Mouse (Mus musculus): ENCODE data around the gene Uba7.

Gene Uba7

DNA sequence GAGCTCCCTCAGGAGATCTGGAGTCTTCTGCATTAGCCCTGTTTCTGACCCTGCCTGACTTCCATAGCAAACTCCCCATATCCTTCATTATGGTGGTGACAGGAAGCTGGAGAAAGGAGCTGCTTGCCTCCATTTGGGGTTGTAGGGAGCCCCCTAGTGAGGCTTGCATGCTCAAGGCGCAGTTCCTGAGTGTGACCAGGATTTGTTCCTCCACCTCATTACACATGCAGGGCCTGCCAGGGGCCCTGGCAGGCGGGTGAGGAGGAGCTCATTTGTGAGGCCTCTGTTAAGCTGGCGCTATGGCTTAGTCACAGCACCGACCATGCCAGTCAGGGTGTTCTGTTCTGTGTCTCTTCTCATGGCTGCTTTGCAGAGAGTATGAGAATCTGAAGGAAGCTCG lies 13.4 kb upstream of the Uba7 start:
- peak; percentile 62 to 73 for DNase-seq (ENCODE audit: low spot score in 2 of 2)

DNA sequence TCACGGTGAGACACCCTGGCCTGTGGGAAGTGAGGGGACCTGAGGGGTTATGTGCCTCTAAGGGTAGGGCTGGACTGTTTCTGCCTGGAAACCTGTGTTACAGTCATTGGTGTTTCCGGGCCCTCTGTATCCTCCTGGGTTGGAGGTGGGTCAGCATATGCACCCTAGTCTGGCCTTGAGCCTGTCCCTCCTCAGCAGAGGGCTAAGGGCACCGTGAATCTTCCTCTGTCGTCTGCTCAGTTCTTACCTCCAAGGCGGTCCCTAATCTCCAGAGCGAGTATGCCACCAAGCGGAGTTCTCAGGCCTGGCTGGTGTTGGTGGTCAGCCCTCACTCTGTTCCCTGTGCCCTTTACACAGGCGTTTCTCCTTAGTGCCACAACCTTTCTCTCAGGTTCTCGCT lies 12.4 kb upstream of the Uba7 start:
- DNase-seq (ENCODE audit: low spot score in 2 of 2), result no peak

DNA sequence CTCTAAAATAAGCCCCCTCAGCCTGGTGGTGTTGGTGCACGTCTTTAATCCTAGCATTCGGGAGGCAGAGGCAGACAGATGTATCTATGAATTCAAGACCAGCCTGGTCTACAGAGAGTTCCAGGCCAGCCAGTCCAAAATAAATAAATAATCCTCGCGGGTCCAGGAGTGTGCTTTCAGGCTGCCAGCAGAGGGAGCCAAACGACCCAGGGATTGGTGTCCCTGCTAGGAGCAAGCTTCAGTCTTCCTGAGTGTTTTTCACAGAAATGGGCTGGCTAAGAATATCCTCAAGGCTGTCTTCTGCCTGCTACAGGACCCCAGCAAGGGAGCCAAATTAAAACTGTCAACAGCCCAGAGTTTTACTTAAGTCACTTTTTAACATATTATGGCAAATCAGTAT lies 11.6 kb upstream of the Uba7 start:
- peak in 1 of 2 experiments; percentile 66 for DNase-seq (ENCODE audit: low spot score in 2 of 2)

DNA sequence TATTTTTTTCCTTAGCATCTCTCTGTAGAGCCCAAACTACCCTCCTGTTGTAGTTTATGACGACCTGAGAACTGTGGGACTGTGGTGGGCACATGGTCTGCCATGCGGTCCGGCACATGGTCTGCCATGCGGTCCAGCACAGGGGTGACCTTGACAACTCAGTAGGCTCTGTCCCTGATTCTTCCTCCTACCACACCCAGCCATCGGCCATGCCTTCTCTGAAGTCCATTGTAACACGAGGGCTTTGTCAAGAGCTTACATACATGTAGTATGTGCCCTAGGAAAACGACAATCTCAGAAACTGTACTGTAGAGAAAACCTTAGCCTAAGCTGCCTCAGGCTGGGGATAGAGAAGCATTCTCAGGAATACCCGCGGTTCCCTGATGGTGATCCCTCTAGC lies 10.6 kb upstream of the Uba7 start:
- no peak for DNase-seq (ENCODE audit: low spot score in 2 of 2)

DNA sequence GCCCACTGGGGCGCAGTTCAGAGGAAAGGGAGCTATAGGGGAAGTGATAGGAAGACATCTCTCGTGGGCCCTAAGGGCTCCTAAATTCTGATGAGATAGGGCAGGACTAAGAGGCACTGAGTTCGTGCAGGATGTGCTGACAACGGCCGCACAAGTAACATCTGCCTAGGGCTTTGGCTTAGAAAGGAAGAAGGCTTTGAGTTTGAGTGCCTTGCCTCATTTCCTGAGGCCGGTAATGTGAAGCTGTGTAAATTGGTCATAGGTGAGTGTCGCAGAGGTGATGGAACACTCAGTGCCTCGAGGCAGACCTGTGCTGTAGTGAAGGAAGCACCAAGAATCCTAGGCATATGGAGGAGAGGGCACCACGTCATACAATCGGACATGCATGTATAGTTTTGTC lies 8.6 kb upstream of the Uba7 start:
- DNase-seq (ENCODE audit: low spot score in 2 of 2), result no peak

DNA sequence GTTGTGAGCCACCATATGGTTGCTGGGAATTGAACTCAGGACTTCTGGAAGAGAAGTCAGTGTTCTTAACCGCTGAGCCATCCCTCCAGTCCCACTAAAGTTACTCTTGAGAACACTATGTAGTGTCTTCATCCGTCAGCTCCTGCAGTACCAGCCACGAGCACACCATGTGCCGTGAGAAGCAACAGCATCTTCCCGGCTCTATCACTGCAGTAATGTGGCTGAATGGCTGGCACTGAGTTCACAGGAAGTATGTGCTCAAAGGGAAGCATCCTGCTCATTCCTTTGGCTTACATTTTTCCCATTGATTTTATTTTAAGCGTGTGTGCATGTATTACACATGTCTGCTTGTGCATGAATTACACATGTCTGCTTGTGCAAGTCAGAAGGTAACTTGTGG lies 7.9 kb upstream of the Uba7 start:
- no peak for DNase-seq (ENCODE audit: low spot score in 2 of 2)

DNA sequence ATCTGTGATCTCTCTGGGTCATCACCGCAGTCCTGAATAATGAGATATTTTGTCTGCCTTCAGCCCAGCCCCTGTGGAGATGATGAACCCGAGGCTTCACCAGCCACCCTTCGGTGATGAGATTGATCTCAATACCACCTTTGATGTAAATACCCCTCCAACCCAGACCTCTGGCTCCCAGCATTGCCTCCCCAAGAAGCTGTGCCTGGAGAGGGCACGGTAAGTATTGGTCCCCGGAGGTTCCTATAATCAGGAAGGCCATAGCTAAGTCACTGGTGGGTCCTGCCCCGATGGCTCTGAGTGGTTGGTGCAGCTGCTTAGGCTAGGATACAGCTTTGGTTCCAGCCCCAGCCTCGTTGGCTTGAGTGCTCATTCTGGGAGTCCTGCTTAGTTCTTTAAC lies 6.8 kb upstream of the Uba7 start:
- DNase-seq (ENCODE audit: low spot score in 2 of 2), result no peak

DNA sequence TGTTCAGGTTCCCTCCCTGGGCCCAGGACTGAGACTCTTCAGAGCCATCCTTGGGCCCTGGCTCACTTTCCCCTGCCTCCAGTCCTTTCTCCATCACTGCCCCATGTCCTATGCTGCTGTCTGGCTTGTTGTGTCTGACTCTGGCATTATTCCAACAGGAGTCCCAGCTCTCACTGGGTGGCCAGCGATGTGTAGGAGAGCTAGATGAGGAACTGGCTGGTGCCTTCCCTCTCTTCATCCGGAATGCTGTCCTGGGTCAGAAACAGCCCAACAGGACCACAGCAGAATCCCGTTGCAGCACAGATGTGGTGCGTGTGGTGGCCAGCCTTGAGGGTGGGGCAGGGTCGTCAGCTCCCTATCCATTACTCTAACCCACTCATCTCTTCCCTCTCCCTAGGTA lies 5.0 kb upstream of the Uba7 start:
- no peak for DNase-seq (ENCODE audit: low spot score in 2 of 2)

DNA sequence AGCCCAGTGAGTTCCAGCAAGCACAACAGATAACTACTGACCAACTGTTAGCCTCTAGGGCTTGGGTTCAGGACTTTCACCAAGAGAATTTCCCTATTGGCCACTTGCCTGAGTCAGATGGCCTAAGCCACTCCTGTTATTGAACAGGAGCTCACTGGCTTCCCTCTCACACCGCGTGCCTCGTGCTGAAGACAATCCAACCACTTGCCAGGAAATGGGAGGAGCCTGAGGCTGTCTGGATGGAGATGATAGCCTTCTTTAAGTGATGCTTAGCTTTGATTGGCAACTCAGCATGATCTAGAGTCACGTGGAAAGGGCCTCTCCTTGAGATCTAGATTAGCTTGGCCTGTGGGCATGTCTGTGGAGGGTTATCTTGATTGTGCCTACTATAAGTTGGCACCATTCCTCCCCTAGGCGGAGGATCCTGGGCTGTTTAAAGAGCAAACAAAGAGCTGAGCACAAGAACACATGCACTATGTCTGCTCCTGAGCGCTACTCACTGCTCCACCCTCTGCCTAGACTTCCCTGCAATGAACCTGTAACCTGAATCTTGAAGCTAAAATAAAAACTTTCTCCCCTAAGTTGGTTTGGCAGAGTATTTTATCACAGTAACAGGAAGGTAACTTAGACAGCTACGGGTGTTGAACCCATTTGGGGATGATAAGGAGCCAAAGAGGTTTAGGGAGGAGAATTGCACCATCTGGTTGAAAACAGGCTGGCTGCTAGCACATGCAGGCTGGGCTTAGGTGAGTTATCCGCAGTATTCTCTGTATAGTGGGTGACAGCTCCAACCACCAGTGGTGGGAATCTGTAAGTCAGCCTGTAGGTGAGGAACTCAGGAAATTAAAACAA lies 3.4 kb upstream of the Uba7 start:
- DNase-seq (ENCODE audit: low spot score in 2 of 2), result no peak

DNA sequence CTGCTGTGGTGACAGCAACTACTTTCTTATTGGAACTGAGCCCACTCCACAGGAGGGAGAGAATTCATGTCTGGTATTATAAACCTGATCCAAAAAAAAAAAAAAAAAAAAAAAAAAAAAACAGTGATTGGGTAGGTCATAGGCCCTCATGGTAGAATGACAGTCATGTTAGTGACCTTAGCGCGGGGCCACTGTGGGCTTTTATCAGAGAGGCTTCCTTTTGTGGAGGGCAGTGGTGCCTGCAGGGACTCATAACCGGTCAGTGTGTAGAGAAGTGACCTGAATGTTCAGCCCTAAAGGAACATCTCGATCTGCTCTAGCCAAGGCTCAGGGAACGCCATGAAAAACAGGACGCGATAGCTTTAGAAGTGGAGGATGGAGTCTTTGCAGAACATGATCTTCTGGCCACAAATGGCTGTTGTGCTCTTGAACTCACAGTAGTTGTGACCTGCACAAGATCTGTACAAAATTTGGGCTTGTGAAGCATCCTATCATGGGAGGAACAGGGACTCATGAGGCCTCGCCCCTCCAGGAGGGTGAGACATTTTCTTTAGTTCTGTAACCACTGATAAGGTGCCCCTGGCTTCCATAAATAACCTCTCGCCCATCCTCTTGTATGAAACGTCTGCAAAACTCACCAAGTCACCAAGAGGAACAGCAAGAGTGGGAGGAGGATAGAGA lies 674 bp upstream of the Uba7 start:
- no peak for DNase-seq (ENCODE audit: low spot score in 2 of 2)

DNA sequence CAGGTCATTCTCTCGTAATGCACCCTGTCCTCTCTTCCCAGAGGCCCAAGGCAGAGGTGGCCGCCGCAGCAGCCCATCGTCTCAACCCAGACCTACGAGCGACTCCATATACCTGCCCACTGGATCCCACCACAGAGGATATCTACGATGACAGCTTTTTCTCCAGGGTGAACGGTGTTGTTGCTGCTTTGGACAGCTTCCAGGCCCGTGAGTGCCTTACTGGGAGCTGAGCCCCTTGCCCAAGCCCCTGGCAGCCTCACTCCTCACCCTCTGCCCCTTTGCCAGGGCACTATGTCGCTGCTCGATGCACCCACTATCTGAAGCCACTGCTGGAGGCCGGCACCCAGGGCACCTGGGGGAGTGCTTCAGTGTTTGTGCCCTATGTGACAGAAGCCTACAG lies 3.5 kb downstream of the Uba7 start:
- no peak for DNase-seq (ENCODE audit: low spot score in 2 of 2)

DNA sequence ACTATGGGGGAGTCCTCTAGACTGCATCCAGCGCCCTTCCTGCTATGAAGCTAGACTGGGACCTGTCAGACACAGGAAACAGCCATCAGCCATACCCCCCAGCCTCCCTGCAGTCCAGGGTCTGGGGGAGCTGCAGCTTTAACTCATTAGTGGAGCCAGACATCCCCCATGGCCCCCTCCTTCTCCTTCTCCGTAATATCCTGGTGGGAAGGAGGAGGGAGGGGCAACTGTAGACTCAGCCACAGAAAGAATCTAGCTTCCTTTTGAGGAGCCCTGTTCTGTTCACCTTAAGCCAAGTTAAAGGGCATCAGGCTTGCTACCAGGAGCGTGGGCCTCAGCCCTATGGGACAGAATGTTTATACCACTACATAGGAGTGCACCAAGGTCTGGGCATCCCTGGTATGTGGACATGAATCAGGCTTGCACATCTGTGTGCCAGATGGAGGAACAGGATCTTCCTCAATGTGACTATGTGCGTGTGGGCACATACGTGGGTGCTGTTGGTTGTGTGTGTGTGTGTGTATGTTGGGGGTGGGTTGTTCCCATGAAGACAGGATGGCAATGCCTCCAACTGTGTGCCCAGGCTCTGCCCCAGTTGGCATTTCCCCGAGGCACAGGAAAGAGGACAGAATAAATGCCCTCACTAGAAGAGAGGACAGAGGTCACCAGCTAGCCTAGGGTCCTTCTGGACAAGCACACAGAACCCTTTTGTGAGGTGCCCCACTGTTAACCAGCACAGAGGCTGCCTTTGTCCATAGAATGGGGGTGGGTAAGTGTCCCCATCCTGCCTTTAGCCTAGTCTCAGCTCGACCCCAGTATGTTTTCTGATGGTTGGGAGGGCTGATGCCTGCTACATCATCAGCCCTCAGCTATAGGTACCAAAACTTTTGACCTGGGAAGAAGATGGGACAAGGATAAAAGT lies 6.6 kb downstream of the Uba7 start:
- DNase-seq (ENCODE audit: low spot score in 2 of 2), result no peak

DNA sequence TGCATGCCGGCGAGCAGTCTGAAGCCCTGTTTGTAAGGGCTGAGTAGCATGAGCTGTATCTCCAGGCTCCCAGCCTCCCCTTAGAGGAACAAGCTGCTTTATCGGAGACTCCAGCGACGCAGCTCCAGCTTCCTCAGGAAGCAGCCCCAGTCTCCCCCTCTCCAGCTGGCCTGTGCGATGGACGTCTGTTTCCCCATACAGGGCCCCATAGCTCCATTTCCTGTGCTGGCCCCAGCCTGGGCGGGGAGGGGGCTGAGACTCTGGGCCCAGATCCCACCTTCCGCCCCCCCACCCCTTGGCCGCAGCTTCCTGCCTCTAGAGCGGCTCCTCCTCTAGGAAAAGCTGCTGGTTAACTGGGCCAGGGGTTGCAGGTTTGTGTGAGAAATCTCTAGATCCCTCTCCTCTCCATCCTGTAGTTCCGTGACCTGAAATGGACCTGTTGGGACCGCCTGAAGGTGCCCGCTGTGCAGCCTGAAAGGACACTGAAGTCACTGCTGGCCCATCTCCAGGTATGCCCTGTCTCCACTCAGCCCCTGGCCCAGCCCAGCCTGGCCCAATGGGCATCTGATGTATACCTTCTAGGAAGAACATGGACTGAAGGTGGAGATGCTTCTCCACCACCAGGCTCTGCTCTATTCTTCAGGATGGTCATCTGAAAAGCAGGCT lies 7.5 kb downstream of the Uba7 start, which contains the start of gene Gm20661:
Gene Gm20661, plus strand, starts transcription at position 378 of the 666 bp plus-strand sequence.
- DNase-seq (ENCODE audit: low spot score in 2 of 2), result no peak

DNA sequence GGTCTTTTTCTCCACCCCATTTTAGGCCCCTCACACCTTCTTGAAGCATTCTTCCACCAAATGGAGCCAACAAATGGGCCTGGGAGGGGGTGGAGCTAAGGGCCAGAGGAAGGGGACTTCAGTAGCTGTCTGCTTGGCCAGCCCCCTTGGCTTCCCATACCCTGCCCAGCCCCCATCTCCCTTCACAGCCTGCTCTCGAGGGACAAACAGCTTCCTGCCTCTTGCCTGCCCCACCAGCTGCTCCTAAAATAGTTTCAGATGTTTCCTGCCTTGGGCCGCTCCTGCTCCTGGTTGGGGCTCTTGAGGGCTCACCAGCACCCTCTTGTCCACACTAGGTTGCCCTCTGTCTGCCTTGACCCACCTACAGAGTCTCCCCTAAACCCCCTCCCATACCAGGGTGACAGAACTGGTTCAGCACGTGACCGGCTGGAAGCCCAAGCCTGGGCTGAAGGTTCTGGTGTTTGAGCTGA lies 8.2 kb downstream of the Uba7 start:
- peak; percentile 53 to 76 for DNase-seq (ENCODE audit: low spot score in 2 of 2)

DNA sequence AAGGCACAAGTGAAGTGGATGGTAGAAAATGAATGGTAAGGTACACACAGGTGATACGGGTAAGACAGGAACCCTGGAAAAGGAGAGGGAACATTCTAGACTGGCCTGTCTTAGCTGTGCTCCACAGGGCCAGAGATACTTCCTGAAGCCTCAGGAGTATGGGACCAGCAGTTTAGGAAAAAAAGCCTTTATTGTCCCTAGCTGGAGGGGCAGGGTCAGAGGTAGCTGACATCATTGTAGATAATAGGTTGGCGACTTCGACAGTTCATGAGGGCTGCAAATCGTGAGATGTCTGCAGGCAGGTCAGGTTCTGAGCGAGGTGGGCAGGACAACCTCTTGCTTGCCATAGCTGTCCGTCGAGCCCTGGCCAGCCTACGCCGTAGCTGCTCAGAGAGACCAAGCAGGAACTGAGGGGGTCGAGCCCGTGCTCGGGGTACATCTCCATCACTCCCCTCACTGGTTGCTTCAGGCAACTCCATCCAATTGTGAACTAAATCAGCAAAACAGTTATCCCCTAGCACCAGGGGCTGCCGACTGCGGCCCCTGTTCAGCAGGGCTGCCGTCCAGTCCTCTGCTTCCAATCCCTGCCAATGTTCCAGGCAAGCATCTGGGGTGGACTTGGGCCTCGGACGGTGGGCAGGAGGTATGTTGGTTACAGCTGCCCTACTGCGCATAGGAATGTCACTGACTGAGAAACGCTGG lies 8.9 kb downstream of the Uba7 start:
- no peak for DNase-seq (ENCODE audit: low spot score in 2 of 2)

DNA sequence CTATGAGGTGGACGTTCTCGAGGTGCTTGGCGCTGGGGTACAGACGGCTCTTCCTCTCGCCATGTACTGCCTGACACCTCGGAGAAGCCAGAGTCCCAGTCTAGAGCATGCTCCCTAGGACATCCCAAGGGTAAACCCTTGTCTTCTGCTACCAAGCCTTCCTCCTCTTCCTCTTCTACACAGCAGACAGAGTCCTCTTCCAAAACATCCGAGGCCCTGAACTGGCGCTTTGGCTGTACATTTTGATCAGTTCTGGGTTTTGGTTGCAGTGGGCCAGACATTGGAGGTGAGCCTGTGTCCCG lies 9.4 kb downstream of the Uba7 start:
- DNase-seq (ENCODE audit: low spot score in 2 of 2), result no peak

DNA sequence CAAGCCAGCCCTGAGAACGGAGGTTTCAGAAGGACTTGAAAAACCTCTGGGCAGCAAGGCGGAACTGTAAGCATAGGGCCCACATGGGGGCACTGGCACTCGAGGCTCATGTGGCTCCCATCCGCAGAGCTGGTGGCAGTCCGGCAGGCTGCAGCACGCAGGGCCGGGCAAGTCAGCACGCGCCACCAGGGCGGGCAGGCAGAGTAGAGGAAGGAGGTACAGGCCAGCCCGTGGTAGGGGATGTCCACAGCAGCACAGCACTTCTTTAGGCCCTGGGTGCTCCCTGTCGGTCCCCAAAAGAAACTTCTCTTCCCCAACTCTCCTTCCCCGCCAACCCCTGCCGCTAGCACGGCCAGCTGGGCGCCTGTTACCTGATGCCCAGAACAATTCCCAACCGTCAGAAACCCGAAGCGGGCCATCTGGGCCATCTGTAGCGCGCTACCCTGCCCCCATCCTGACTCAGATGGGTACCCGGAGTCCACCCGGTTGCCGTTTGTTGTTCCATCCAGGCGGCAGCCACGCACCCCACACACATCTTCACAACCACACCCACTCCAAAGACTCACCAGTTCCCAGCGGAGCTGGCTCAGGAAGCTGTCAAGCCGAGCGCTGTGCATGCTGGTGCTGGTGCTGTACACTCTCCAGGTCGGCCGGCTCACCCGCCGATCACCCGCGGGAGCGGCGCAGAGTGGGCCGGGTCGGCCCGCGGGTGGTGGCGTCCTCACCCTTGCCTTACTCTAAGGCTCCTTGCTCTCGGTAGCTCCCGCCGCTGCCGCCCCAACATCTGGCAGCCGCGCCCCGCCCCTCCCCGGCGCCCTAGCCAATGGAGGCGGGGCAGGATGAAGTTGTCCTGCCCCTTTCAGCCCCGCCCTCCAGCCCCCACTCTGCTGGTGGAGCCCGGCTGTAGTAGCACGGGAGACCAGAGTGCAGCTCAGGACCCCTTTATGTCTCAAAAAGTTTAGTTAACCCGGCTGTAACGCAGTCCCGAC lies 10.1 kb downstream of the Uba7 start, which contains the start of gene Inka1:
Gene Inka1, minus strand, starts transcription at position 749 of the 989 bp plus-strand sequence.
- DNase-seq (ENCODE audit: low spot score in 2 of 2), result peak in 1 of 2 experiments; percentile 60

DNA sequence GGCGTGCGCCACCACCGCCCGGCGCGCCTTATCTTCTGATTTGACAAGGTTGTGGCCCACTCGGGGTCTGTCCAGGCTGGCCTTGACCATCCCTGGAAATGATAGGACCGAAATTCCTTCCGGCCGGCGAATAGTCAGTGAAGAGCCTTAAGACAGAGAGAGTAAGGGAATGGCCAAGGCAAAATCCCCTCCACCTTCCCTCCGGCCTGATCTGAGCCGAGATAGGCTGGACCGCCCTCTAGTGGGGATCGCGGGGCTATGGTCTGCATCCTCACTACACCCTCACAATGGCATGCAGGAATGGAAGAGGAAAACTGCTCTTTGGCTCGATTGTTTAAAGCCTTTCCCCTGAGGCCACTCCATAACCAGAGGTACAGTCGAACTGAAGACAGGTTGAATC lies 11.1 kb downstream of the Uba7 start:
- peak in 1 of 2 experiments; percentile 67 for DNase-seq (ENCODE audit: low spot score in 2 of 2)

DNA sequence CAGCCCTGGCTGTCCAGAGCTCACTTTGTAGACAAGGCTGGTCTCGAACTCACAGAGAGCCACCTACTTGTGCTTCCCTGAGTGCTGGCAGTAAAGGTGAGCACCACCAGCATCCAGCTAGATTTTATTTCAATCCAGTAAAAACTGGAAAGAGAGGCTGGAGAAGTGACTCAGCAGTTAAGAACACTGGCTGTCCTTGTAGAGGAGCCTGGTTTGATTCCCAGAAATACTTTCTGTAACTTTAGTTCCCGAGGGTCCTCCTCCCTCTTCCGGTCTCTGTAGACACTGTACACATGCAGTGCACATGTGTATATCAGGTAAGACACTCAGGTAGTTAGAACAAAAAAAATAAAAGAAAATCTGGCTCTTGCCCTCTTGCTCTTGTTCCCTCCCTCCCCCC lies 12.6 kb downstream of the Uba7 start:
- no peak for DNase-seq (ENCODE audit: low spot score in 2 of 2)

DNA sequence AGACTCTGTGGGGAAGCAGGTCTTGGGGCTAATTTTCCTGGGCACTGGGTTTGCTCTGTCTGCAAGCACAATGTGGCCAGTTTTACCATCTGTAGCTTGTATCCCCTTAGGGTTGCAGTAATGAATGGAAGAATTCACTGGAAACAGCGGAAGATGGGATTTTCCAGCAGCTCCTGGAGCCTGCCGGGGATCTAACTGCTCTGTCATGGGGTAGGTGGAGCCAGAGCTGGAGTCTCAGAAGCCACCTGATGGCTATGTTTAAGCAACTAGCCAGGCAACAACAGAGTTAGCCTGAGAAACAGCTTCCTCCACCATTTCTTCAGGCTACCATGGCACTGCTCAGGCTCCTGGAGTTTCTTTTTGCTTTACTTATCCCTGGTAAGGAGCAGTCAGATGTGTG lies 16.9 kb downstream of the Uba7 start, which contains the start of gene Cdhr4:
Gene Cdhr4, plus strand, starts transcription at position 301 of the 400 bp plus-strand sequence.
- DNase-seq (ENCODE audit: low spot score in 2 of 2), result no peak
